Mouse (Mus musculus): ENCODE data around the gene Hcar2. TPM values are rescaled to one million over a fixed set of nuclear protein-coding genes. Genes with fewer than 3 reads are reported as not detected.

Gene Hcar2
- total RNA-seq, 4 experiments from 2014 or later: 0.12 to 2.0 (median 0.22) TPM; not detected in 1

DNA sequence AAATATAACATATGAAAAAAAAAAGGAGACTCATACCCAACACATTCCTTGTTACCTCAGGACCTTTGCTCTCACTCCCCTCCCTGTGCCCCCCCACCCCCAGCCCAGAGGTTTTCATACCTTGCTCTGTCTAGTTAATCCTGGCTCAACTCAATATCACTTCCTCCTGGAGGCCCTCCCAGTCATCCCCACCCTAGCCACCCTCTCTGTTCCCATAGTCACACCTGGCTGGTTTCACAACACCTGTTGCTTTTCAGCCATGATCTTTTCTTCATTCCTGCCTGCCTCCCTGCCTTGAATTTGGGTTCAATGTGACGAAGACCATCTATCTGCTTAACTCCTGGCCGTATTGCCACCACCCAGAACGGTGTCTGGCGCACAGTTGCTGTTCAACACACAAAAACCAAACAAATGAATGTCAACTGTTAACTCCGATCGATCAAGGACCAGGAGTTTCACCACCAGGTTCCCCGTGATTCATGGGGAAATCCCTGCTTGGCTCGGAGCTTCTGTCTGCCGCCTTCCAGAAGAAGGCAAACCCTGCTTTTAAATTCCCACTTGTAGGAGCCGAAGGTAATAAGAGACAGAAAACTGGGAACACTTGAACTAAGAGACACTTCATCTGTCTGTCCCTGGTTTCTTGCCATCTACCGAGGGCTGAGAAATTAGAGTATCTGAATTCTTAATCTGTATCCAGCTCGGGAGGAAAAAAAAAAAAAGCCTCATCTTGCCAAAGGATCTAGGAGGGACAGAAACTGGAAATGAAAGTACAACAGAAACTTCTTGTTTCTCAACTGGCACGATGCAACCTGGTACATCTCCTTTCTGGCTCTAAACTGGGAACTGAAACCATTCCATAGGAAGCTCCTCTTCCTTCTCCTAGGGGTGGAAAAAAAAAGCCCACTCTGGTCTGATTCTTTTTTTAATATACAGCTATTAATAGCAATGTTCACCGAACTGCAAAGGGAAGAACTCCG lies 2.6 kb downstream of the Hcar2 start:
- peak; percentile 21 for DNase-seq (ENCODE audit: low spot score)

DNA sequence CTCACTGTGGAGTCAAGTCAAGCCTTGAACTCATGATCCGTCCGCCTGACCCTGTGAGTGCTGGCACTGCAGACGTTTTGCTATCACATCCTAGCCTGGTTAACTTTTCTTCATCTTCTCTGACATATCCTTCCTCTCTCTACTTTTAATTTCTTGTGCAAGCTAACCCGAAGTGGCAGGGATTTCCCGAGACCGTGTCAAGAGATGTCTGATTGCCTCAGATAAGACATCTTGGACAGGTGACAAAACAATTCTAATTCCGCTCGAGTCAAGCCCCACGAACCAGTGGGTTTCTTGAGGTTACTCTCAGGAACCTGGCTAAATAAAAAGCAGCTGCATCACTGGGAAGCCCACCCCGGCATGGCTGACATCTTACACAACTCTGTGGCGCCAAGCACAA lies 6.5 kb downstream of the Hcar2 start:
- DNase-seq (ENCODE audit: low spot score): no peak

DNA sequence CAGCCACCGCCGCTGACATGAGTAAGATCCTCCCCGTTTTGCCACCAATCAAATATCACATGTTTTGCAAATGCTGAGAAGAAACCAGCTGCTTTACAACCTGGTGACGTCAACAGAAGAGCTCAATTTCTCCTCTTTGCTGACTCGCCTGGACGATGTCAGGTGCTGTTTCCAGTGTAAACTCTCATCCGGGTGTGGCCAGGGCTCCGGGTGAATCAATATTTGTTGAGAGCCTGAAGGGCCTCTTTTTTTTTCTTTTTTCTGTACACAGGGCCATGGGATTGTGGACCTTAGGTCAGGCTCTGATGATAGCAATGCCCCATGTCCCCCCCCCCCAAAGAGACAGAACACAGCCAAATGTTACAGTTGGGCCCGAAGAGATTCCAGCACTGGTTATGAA lies 10.8 kb downstream of the Hcar2 start:
- DNase-seq (ENCODE audit: low spot score): no peak

DNA sequence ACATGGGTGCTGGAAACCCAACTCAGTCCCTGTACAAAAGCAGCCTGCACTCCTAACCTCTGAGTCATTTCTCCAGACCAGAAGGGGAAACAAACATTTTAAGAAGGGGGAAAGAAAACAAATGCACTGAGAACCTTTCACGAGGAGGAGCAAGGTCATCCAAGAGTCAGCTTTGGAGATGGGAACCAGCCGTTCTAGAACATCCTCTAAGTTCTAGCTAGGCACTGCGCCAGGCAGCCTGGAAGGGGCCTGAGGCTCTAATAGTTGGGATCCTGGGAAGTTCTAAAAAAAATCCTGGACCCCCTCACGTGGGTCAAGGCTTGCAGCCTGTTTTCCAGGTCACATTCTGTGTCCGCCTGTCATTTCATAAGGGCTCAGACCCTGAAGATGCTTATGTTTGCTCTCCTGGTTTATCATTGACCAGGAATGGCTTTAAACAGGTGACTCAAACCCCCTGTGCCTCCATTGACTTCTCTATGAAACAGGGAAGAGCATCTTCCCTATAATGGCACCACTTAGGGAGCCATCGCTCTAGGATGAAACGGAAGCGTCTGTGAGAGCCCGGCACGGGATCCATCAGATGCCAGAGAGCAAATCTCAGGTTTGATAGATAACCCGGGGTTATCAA lies 11.3 kb downstream of the Hcar2 start:
- no peak for DNase-seq (ENCODE audit: low spot score)

DNA sequence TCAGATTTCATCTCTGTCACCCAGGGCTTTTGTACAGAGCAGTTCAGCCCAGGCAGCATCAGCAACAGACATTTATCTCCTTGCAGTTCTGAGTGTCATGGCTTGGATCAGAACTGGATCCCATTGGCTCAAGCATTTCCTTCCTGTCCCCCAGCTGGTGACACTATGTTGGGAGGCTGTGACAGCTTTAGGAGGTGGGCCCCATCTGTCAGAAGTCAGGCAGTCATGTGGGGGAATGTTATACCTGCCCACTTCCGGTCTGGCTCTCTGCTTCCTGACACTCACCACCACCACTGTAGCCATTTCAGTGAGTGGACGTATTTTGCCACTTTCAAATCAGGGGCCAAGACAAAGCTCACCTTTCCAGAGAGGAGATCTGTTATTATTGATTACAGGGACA lies 13.9 kb downstream of the Hcar2 start:
- no peak for DNase-seq (ENCODE audit: low spot score)

DNA sequence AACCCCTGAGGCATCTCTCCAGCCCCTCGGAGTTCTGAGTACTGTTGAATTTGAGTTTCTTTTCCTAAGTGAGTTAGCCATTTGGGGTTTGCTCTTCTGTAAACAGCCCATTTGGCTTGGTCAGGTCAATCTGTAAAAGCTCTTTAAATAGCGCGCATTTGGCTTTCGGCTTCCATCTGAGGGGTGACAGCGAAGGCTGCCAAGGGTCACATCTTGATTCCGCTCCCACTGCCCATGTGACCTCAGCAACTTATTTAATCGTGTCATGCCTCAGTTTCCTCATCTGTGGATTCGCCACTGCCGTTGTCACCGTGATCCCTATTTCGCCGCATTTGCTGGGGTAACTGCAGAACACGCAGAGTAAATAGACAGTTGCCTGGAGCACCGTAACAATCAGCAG lies 21.0 kb downstream of the Hcar2 start:
- no peak for DNase-seq (ENCODE audit: low spot score)

DNA sequence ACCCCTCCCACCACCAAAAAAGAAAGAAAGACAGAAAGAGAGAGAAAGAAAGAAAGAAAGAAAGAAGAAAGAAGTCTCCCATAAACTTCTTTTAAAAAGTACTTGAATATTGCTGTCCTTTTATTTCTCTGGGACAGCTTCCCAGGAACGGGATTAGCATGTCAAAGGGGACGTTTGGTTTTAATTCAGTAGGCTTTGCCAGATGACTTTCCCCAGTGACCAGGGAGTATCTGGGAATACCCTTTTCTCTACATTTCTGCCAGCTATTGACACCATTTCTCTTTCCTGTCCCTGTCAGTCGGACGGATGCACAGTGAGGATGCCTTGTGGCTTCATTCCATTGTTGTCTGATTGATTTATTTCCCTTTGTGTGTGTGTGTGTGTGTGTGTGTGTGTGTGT lies 21.5 kb downstream of the Hcar2 start:
- no peak for DNase-seq (ENCODE audit: low spot score)

DNA sequence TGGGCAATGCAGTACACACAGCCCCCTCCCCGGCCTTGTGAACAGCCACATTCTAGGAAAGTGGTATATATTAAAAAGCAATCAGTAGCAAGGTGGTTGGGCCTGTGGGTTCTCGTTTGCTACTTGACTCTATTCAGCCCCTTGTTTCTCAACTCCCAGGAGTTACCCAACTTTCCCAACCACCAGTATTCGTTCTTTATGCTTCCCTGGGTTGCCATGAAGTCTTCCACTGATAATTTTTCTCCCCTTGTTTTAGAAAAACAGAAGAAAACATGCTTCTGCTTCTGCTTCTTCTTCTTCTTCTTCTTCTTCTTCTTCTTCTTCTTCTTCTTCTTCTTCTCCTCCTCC lies 22.4 kb downstream of the Hcar2 start:
- DNase-seq (ENCODE audit: low spot score): no peak

DNA sequence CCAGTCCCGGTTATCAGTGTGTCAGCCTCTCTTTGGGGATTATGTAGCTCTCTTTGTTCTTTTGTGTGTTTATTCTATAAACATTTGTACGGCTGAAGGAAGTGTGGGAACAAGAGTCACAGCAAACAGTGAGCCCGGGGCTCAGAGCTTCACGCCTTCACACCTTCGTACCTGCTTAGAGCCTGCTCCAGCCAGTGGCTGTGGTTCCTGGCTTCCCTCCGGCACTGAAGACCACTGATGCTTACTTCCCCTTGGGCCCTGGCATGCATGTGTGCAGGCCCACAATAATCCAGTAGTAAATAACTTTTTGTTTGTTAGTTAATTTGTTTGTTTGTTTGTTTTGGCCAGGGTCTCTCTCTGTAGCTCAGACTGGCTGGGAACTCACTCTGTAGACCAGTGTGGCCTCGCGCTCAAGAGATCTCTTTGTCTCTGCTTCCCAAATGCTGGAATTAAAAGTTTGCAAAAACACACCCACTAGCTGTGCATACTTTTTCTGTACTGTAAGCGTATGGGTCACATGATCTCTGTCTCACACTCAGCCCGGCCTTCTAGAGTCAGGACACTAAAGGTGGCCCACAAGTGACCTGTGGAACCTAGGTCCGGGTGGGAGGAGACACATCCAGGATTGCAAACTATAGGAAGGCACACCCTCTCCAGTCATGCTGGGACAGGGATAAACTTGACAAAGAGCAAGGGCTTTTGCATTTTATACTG lies 22.9 kb downstream of the Hcar2 start:
- DNase-seq (ENCODE audit: low spot score): no peak

DNA sequence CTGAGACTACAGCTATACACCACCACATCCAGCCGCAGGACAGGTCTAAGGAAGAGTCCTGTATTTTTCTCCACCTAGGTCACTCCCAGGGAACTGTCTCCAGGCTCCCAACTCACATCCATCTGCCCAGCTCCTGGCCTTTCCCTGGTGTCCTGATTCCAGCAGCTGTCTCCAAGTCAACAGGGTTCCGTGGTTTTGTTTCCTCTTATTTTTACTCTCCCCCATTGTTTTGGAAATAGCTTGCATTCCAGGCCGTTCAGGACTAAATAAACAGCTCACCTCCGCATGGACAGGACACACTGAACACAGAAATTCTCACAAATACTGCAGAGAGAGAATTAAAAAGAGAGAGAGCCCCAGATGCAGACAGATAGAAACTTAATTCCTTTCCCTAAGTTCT lies 27.9 kb downstream of the Hcar2 start:
- DNase-seq (ENCODE audit: low spot score): no peak

DNA sequence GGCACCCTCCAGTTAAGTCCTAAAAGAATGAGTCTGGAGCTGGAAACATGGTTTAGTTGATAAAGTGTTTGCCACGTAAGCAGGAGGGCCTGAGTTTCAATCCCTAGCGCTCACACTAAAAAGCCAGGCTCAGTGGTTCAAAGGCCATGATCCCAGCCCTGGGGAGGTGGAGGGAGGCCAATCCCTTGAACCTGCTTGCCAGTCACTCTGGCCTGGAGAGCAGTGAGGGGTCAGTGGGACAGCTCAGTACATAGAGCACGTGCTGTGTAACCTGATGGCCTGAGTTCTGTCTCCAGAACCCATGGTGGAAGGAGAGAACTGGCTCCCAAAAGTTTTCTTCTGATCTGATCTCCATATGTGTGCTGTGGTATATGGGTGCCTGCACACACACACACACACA lies 30.5 kb downstream of the Hcar2 start:
- no peak for DNase-seq (ENCODE audit: low spot score)

DNA sequence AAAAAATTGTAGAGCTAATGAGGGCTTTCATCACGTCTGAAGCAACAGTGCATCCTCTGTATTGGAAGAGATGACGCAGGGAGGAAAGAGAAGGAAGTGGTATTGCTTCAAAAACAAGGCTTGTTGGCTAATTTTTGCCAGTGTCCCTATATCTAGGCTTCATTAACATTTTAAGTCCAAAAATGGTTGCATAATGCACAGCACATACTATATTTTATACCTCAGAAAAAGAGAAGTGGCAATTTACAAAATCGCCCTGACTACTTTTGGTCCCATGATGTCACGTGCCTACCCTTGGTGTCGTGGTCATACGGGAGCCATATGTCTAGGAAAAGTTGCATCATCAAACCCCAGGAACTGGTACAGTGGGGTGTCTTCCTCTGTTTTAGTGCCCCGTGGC lies 33.0 kb downstream of the Hcar2 start:
- no peak for DNase-seq (ENCODE audit: low spot score)

DNA sequence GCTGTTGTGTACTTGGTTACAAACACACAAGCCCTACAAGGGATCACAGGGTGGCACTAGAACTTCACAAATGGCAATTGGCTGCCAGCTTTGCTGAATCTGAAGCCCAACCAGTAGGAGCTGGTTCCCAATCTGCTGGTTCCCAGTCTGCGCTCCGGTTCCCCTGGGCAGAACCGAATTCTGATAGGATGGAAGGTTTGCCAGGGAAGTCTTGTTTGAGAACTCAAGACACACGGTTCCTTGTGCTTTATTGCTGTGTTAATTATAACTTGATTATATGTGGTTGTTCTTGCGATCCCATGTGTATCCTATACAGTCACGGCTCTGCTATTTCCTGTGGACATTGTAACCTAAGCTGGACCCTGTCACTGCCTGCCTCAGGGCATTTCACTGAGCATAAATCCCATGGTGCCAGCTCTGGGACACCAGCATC lies 37.6 kb downstream of the Hcar2 start:
- peak; percentile 19 for DNase-seq (ENCODE audit: low spot score)

DNA sequence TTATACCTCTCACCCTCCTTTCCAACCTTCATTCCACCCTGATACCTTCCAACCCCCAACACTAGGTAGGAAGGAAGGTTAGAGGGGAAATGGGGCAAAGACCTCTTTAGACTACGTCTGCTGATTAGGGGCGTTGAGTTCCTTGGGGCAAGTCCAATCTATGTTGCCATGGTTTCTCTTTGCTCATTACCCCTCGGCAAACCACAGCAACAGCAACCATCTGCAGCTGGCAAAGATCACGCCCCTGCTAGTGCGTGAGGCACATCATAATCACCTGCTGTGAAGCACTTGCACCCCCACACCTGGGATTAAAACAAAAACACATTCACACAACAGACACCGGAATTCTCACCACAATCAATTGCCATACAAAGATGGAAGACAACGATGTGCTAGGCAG lies 42.6 kb downstream of the Hcar2 start:
- DNase-seq (ENCODE audit: low spot score): no peak

DNA sequence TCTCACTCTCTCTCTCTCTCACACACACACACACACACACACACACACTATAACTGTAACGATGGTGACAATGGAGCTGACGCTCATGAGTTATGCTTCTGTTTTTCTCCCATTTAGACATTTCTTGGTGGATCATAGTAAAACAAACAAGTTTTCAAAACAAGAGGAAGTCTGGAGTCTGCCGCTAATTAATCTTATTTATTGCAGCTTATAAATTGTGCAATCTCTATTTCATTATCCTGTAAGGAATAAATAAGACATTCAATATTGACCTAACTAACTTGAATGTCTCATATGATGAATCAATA lies 44.1 kb downstream of the Hcar2 start:
- DNase-seq (ENCODE audit: low spot score): no peak

DNA sequence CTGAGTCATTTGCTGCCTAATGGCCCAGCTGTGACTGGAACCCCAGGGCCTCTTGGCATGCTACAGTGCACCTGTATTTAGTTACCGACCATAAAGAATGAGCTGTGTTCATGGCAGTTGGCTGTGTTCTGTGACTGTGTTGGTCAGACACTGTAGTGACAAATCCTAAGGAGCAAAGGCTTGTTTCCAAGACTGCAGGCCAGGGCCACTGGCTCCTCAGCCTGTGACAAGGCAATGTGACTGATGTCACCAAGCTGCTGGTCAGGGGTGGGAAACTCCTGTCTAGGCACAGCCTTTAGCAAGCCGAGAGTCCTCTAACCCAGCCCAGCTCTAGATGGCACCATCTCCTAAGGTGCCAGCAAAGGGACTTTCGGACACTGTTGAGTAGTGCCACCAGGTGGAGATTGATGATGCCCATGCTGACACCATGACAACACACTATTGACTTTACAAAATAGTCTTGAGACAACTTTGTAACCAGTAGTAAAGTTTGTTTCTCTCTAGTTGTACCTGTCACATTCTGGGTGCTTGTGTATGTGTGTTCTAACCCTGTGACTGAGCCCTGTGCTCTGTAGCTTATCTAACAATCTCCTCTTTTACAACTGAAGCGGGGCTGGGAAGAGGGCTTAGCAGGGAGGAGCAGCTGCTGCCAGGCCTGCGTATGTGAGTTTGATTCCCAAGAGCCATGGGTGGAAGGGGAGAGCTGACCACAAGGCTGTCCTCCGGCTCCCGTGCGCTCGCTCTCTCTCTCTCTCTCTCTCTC lies 44.6 kb downstream of the Hcar2 start:
- no peak for DNase-seq (ENCODE audit: low spot score)

DNA sequence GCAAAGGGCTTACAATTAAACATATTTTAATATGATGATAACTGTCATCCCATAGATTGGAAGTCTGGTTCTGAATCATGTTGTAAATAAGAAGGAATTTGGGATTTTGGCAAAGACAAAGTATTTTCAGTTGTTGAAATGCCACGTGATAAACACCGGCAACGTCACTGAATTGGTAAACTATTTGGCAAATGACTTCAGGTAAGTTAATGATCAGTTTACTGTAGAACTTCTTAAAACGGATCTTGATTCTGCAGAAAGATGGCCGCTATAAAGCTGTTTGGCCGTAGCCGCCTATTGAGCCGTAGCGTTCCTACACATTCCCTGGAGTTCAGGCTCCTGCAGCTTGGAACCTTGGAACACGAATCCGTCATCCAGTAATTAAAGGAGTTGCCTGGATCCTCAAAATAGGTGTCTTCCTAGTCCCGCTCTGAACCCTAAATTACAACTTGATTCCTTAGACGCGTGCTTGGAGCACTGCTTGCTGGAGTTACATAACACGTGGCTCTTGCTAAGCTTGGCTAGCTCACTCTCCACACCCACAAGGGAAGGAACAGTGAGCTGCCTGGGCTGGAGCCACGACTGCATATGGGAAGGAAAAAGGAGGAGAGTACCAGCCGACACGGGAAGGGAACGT lies 46.2 kb downstream of the Hcar2 start:
- no peak for DNase-seq (ENCODE audit: low spot score)

DNA sequence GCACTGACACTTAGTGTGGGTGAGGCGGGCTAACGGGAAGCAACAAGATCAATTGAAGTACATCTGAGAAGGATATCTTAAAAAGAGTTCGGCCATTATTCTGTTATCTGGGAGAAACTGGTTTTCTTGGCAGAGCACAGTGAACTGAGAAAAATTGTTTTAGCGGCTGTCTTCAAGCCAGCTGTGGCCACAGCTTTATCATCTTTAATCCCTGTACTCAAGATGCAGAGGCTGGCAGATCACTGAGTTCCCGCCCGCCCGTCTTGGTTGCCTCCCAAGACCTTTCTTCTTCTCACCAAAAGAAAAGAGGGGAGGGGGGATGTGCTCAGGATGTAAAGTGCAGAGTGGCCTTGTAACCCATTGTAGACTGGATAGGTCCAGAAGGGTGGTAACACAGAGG lies 48.4 kb downstream of the Hcar2 start:
- no peak for DNase-seq (ENCODE audit: low spot score)

Measured in heart, adult 8-10 months (tissue).